Mouse (Mus musculus) frontal cortex, postnatal 36 days (tissue): ENCODE data around the gene Skint10.

ENCODE experiments used
- DNase-seq, 2 experiments: peaks; one replicate each; pipeline ENCODE4 v3.0.0; 2022; ENCODE audit warnings: low spot score in 2 of 2

The Skint10 gene

GRCm38 (mm10) chr4:112774766-112775165 lies at the start of gene Skint10:
Skint10 (minus strand) TSS chr4:112774866.
- DNase-seq: no peak

GRCm38 (mm10) chr4:112790646-112791045 lies 16.0 kb upstream of the Skint10 start:
- DNase-seq: no peak
